Mouse (Mus musculus): ENCODE measurements around the gene Zfand2a.
A peak's percentile ranks its signal among the peaks of the same experiment; 100 is the strongest.

Gene Zfand2a

DNA sequence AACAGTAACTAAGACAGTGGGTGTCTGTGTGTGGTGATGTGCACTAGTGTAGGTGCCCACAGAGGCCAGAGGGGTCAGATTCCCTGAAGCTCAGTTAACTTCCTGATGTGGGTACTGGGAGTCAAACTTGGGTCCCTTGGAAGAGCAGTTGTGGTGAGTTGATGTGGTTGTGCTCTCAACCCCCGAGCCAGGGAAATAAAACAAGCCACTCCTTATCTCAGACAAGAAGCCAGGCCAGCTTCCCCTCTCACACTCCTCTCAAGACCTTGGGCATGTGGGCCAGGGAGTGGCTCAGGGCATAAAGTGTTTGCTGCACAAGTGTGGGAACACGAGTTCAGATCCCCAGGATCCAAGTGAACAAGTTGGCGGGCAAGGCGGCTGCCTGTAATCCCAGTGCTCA is 17.5 kb downstream of the Zfand2a start:
- no peak for DNase-seq (ENCODE audit: low read depth, low spot score)

DNA sequence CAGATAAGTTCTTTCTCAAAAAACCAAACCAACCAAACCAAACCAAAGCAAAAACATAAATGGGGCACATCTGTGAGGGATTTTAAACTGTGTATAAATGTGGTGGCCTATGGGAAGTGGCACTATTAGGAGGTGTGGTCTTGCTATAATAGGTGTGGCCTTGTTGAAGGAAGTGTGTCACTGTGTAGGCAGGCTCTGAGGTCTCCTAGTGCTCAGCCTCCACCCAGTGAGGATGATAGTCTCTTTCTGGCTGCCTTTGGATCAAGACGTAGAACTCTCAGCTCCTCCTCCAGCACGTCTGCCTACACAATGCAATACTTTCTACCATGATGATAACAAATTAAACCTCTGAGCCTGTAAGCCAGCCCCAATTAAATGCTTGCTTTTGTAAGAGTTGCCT is 18.0 kb downstream of the Zfand2a start:
- DNase-seq (ENCODE audit: low read depth, low spot score): no peak

DNA sequence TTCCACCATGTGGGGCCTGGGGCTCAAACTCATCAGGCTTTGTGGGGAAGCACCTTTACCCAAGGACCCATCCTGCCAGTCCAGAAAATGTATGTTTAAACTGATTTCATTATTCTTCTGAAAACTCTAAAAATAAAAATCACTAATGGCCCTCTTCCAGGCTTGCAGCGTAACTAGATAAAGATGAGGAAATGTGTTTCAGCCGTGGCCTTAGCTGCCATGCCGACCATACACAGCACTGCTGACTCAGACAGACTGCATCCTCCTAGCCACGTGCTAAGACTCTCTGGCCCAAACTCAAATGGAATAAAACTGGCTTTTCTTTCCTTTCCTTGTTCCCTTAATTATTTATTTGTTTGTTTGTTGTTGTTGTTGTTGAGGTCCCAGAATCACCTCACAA is 19.5 kb downstream of the Zfand2a start:
- DNase-seq (ENCODE audit: low read depth, low spot score): no peak

GRCm38 (mm10) chr5:139460384-139461067 is 23.8 kb downstream of the Zfand2a start, which contains the start of gene 3110082I17Rik:
3110082I17Rik (minus strand) TSS chr5:139460527.
- peak; percentile 98 for DNase-seq (ENCODE audit: low read depth, low spot score)

DNA sequence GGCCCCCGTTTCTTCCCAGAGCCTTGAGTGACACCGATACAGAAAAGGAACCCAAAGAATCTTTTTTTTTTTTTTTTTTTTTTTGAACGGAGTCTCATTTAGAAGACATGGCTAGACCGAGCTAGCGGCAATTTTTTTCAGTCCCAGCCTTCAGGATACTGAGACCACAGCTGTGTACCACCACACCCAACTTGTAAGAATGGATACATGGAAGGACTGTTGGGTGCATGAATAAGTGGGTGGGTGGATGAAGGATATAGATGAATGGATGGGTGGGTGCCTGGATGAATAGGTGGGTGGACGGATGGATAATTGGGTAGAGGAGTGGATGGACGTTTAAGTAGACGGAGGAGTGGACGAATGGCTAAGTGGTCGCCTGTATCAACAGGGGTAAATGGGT is 24.4 kb downstream of the Zfand2a start:
- no peak for DNase-seq (ENCODE audit: low read depth, low spot score)

GRCm38 (mm10) chr5:139457241-139457640 is 27.1 kb downstream of the Zfand2a start:
- DNase-seq (ENCODE audit: low read depth, low spot score): no peak

GRCm38 (mm10) chr5:139455166-139455565 is 29.2 kb downstream of the Zfand2a start:
- no peak for DNase-seq (ENCODE audit: low read depth, low spot score)

DNA sequence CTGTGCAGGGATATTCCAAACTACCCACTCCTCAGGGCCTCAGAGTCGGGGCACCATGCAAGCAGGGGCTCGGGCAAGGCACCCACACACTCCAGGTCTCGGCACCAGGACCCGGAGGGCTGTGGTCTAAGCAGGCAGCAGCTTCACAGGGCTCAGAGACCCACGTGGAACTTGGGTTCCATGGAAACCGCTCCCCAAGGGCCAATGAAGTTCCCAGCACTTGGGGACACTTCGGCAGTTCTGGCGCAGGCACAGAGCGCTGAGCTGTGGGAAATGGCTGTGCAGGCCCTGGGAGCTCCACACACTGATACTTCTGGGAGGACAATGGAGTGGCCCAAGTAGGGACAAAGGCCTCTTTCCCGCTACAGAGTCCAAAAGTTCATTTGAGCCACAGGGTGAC is 31.3 kb downstream of the Zfand2a start:
- no peak for DNase-seq (ENCODE audit: low read depth, low spot score)

DNA sequence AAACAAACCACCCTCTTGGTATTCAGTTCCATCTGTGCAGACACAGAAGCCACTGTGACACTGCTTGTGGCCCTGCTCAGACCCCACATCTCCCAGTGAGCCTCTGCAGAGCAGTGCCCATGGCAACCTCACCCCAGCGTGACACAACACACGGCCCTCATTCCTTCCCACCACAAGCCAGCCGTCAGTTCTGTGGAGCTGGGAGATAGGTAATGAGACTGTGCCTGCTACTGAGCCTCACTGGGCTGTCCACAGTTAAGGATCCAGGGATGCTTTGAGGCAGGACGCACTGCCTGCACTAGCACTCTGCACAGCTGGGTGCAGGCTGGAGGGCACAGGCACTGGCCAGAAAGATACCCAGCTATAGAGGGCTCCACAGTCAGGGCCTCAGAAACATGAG is 34.4 kb downstream of the Zfand2a start:
- no peak for DNase-seq (ENCODE audit: low read depth, low spot score)

GRCm38 (mm10) chr5:139449161-139449791 is 35.1 kb downstream of the Zfand2a start:
- DNase-seq (ENCODE audit: low read depth, low spot score): no peak

DNA sequence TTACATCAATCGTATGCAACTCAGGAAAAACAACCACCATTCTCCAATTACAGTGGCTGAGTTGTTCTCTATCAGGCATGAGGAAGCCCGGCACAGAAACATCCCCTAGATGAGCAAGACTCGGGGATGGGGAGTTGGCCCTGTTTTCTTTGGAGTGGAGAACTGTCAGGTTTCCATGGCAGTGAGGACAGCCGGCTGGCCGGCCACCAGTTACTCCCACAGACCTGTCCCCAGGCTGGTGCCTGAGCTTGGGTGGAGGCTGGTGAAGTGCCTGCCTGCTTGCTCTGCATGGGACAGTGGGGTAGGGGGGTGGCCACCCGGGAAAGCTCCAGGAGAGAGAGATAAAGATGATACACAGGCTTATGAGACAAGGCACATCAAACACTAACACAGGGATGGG is 36.3 kb downstream of the Zfand2a start:
- DNase-seq (ENCODE audit: low read depth, low spot score): no peak

GRCm38 (mm10) chr5:139445258-139445657 is 39.1 kb downstream of the Zfand2a start:
- DNase-seq (ENCODE audit: low read depth, low spot score): no peak

GRCm38 (mm10) chr5:139442962-139443361 is 41.4 kb downstream of the Zfand2a start:
- DNase-seq (ENCODE audit: low read depth, low spot score): no peak

GRCm38 (mm10) chr5:139442428-139442827 is 41.9 kb downstream of the Zfand2a start:
- DNase-seq (ENCODE audit: low read depth, low spot score): no peak

GRCm38 (mm10) chr5:139441726-139442018 is 42.7 kb downstream of the Zfand2a start:
- DNase-seq (ENCODE audit: low read depth, low spot score): no peak

GRCm38 (mm10) chr5:139440926-139441725 is 43.2 kb downstream of the Zfand2a start:
- DNase-seq (ENCODE audit: low read depth, low spot score): no peak

DNA sequence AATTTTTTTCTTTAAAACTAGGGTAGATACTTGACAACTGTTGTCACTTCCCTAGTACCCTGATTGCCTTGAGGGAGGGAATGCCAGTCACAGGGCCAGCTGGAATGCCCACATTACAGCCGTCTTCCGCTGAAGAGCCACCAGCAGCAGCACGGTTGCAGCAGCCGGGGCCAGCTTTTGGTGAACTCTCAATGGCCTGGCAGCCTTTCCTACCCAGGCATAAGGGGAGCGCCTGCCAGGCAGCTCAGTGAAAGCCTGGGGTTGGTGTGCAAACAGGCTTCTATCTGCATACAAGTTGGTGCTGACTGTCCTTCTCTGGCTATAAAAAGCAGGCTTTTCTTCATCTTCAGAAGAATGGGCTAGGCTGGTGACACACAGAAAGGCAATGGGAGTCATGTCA is 43.9 kb downstream of the Zfand2a start:
- DNase-seq (ENCODE audit: low read depth, low spot score): no peak

- DNase-seq (ENCODE audit: low read depth, low spot score): no peak
Observed at GRCm38 (mm10) chr5:139438440-139438839, 45.9 kb downstream of the Zfand2a start.

DNA sequence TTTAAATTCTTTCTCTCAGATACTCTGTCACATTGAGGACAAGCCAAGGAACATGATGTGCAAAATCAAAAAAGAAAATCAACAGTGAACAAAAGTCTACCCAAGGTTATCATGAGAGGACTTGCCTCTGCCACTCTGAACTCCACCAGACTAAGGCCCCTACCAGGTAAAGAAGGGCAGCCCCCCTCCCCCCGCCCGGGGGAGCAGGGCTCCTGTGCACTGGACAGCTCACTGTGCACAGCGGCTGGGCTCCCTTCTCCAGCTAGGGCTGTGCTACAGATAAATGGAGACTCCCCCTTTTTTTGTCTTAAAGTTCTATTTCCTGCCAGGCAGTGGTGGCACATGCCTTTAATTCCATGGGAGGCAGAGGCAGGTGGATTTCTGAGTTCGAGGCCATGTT is 46.6 kb downstream of the Zfand2a start:
- DNase-seq (ENCODE audit: low read depth, low spot score): no peak

GRCm38 (mm10) chr5:139434940-139435339 is 49.4 kb downstream of the Zfand2a start:
- DNase-seq (ENCODE audit: low read depth, low spot score): no peak

- DNase-seq (ENCODE audit: low read depth, low spot score): no peak
Observed at GRCm38 (mm10) chr5:139433842-139434568, 50.3 kb downstream of the Zfand2a start.

All from ES-CJ7 (cell line).